ENCODE assay signal across 20 mouse cellular contexts in the genomic region with DNA sequence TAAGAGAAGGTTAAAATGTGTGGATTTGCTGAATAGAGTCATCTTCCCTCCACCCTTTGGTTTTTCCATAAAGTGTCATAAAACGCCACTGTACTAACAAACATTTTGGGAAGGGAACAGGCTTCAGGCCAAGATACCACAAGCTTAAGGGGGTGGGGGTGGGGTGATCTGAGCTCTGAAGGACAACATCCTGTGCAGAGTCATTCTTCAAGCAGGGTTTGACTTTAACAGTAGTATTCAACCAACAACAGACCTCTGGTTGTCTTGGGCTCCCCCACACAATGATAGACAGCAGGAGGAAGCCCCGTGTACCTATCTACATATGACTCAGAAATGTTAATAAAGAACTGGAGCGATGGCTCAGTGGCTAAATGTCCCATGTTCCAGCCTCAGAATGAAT.
A peak's percentile ranks its signal among the peaks of the same experiment; 100 is the strongest.
DNase-seq lines count a peak whose midpoint lies in the region; ATAC-seq and TF ChIP-seq lines count a peak whose summit lies in the region.
"Had no signal": no experiment of that assay in that cellular context is flagged by ENCODE, and none has a peak within 500 bp of the region (broad histone marks: within the 10 kb centered on the region; RNA-seq: fewer than 3 reads in every experiment).

No protein-coding gene starts in this region.

- peak; percentile 65 for DNase-seq in lung, embryonic 14.5 days
- no peak for DNase-seq in lung, postnatal 4 days
- peak; percentile 24 for DNase-seq in CD4-positive, CD25-positive, alpha-beta regulatory T cell, adult 2 months (ENCODE audit: low read depth, low spot score)
- peak; percentile 21 for DNase-seq in adipocyte (ENCODE audit: low spot score)
- DNase-seq in left cerebral cortex, postnatal 36 days (ENCODE audit: low spot score in 2 of 2): no peak
- DNase-seq in forebrain, postnatal 0 days: no peak
- DNase-seq: cerebellum, adult 11 months; cerebellum, postnatal 36 days; gastrocnemius, postnatal 36 days; heart, postnatal 4 days; layer of hippocampus, postnatal 36 days; left cerebral cortex, postnatal 4 days; liver, embryonic 13.5 days; thymus, postnatal 4 days had no signal

- intact Hi-C loops in left cerebral cortex, postnatal 36 days (cut with DNase I): no loop called here

- no peaks in the 10 kb centered on the region for H3K36me3 ChIP-seq in lung, embryonic 14.5 days (ENCODE audit: insufficient read depth)
- no peaks in the 10 kb centered on the region for H3K36me3 ChIP-seq in intestine, embryonic 16.5 days (ENCODE audit: control insufficient read depth, insufficient read depth, low read length)
- no peaks in the 10 kb centered on the region for H3K36me3 ChIP-seq in forebrain, postnatal 0 days (ENCODE audit: insufficient read depth)
- H3K36me3 ChIP-seq: embryonic facial prominence, embryonic 12.5 days; forebrain, embryonic 12.5 days; heart, embryonic 12.5 days; liver, embryonic 13.5 days had no signal

- no peaks in the 10 kb centered on the region for H3K9me3 ChIP-seq in lung, embryonic 14.5 days (ENCODE audit: low read depth, low read length)
- no peaks in the 10 kb centered on the region for H3K9me3 ChIP-seq in intestine, embryonic 16.5 days (ENCODE audit: control insufficient read depth, low read length)
- 0 out of 2 replicates have a peak, but pooled peaks cover 2% of the 10 kb centered on the region for H3K9me3 ChIP-seq in forebrain, postnatal 0 days (ENCODE audit: low read length)
- H3K9me3 ChIP-seq: embryonic facial prominence, embryonic 12.5 days; forebrain, embryonic 12.5 days; heart, embryonic 12.5 days; liver, embryonic 13.5 days; megakaryocyte, embryonic 14.5 days had no signal

- no peak overlapping the region for H3K9ac ChIP-seq in lung, embryonic 14.5 days
- H3K9ac ChIP-seq in intestine, embryonic 16.5 days (ENCODE audit: low read depth, low read length): no peak overlapping the region
- H3K9ac ChIP-seq in forebrain, postnatal 0 days: no peak overlapping the region
- H3K9ac ChIP-seq: embryonic facial prominence, embryonic 12.5 days; forebrain, embryonic 12.5 days; heart, embryonic 12.5 days; liver, embryonic 13.5 days had no signal

- ATAC-seq in lung, embryonic 14.5 days (ENCODE audit: insufficient read depth): no peak
- ATAC-seq in intestine, embryonic 16.5 days: peak; percentile 34
- no peak for ATAC-seq in erythroblast, adult 5-6 weeks (replicated peaks; ENCODE audit: low FRiP score, poor library complexity, severe bottlenecking)
- no peak for ATAC-seq in forebrain, postnatal 0 days

- peaks cover 13% of the 10 kb centered on the region for H3K4me1 ChIP-seq in lung, embryonic 14.5 days (ENCODE audit: insufficient read depth)
- peaks cover 28% of the 10 kb centered on the region for H3K4me1 ChIP-seq in intestine, embryonic 16.5 days (ENCODE audit: control insufficient read depth, insufficient read depth, low read length)
- no peaks in the 10 kb centered on the region for H3K4me1 ChIP-seq in forebrain, postnatal 0 days (ENCODE audit: insufficient read depth)
- H3K4me1 ChIP-seq: forebrain, embryonic 12.5 days had no signal

- 52% methylated on average over 3 of the region's 3 CpGs for WGBS in lung, embryonic 14.5 days
- WGBS in intestine, embryonic 16.5 days: 39% methylated on average over 3 of the region's 3 CpGs
- WGBS in forebrain, postnatal 0 days: 84% methylated on average over 3 of the region's 3 CpGs

- H3K4me2 ChIP-seq in lung, embryonic 14.5 days: no peak overlapping the region
- no peak overlapping the region for H3K4me2 ChIP-seq in intestine, embryonic 16.5 days (ENCODE audit: low read depth, low read length)
- no peak overlapping the region for H3K4me2 ChIP-seq in forebrain, postnatal 0 days (ENCODE audit: low read depth)
- H3K4me2 ChIP-seq: embryonic facial prominence, embryonic 12.5 days; forebrain, embryonic 12.5 days; heart, embryonic 12.5 days; liver, embryonic 13.5 days had no signal

- no peak overlapping the region for H3K4me3 ChIP-seq in lung, embryonic 14.5 days (ENCODE audit: low read depth, low read length)
- no peak overlapping the region for H3K4me3 ChIP-seq in intestine, embryonic 16.5 days (ENCODE audit: low read length)
- no peak overlapping the region for H3K4me3 ChIP-seq in forebrain, postnatal 0 days (ENCODE audit: low read depth, low read length)
- H3K4me3 ChIP-seq: embryonic facial prominence, embryonic 12.5 days; forebrain, embryonic 12.5 days; heart, embryonic 12.5 days; liver, embryonic 13.5 days; megakaryocyte, embryonic 14.5 days had no signal

- TF ChIP-seq CTCF in lung, embryonic 14.5 days (IDR thresholded peaks at IDR 0.05; ENCODE audit: low read depth): no peak
- no peak for TF ChIP-seq CTCF in forebrain, postnatal 0 days (IDR thresholded peaks at IDR 0.05; ENCODE audit: low read depth)

- H3K27ac ChIP-seq in lung, embryonic 14.5 days (ENCODE audit: low read depth): peak overlapping the region; percentile 37; the same call in 1 of the 2 replicates
- peak overlapping the region; percentile 94 for H3K27ac ChIP-seq in intestine, embryonic 16.5 days (ENCODE audit: low read length)
- no peak overlapping the region for H3K27ac ChIP-seq in forebrain, postnatal 0 days (ENCODE audit: low read depth, low read length)
- H3K27ac ChIP-seq: embryonic facial prominence, embryonic 12.5 days; forebrain, embryonic 12.5 days; liver, embryonic 13.5 days had no signal

- H3K27me3 ChIP-seq in lung, embryonic 14.5 days (ENCODE audit: insufficient read depth, low read length): no peaks in the 10 kb centered on the region
- no peaks in the 10 kb centered on the region for H3K27me3 ChIP-seq in intestine, embryonic 16.5 days (replicated peaks; ENCODE audit: control insufficient read depth, insufficient read depth, low read length)
- H3K27me3 ChIP-seq in forebrain, postnatal 0 days (ENCODE audit: insufficient read depth, low read length): no peaks in the 10 kb centered on the region
- H3K27me3 ChIP-seq: embryonic facial prominence, embryonic 12.5 days; forebrain, embryonic 12.5 days; heart, embryonic 12.5 days; liver, embryonic 13.5 days; megakaryocyte, embryonic 14.5 days had no signal

Comparison
In these comparisons a context has a peak if more than half of its experiments do, and no peak if none do; other contexts are left out.
1. DNase-seq: peak in lung, embryonic 14.5 days (single experiment), CD4-positive, CD25-positive, alpha-beta regulatory T cell, adult 2 months (single experiment) and adipocyte (single experiment); none in lung, postnatal 4 days (0 of 2), left cerebral cortex, postnatal 36 days (0 of 2) and forebrain, postnatal 0 days (single experiment).